Mouse (Mus musculus): ENCODE data around the gene Erp27. TPM values are rescaled to one million over a fixed set of nuclear protein-coding genes. Genes with fewer than 3 reads are reported as not detected.

Erp27 gene
- total RNA-seq, 4 experiments from 2014 or later: not detected

- DNase-seq (ENCODE audit: low spot score in 2 of 2): no peak
Observed at GRCm38 (mm10) chr6:136868921-136869320, 53.1 kb downstream of the Erp27 start.

DNA sequence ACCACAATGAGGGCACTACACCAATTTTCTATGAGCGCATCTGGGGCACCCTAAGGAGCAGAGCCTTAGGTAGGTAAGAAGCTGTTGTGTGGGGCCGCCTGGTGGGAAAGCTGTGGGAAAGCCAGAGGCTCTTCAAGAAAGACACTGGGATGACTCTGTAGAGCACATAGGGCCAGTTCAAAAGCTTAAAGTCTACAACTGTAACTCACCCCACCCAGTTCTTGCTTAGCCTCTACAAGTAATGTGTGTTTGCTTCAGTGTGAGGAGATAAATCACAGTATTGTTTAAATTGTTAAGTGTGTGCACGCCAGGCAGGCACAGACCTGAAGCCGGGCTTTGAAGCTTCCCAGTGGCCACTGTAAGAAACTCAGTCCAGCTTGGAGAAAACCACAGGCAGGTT, 55.8 kb downstream of the Erp27 start:
- DNase-seq (ENCODE audit: low spot score in 2 of 2): no peak

DNA sequence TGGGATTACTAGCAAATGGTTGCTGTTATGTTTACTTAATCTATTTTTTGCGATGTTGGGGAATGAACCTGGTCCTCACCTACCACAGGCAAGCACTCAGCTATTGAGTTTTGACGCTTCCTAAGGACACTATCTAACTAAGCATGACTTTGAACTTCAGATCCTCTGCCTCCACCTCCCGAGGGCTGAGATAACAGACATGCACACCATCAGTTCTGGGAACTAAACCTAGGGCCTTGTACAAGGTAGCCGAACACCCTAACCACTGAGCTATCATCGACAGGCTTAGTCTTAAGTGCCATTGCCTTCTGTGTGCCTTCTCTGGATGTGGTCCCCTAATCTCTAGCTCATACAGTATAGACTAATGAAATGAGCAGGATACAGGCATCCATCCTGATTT, 56.6 kb downstream of the Erp27 start:
- DNase-seq (ENCODE audit: low spot score in 2 of 2): no peak

DNA sequence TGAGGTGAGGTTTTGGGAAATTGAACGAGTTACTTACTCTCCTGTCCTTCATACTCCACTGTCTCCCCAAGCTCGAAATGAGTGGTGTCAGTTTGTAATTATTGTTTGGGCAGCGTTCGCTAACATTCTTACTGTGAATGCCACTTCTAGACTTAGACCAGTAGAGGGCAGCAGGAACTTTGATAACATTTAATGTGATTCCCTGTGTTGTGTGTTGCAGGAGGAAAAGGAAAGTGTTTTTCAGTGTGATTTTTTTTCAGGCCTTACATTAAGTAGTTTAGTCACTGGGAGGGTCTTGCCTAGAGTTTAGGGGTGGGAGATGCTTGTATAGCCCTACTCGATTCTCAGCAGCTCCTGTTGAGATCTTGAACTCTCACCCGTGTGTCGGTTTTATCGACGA, 61.0 kb downstream of the Erp27 start:
- no peak for DNase-seq (ENCODE audit: low spot score in 2 of 2)

DNA sequence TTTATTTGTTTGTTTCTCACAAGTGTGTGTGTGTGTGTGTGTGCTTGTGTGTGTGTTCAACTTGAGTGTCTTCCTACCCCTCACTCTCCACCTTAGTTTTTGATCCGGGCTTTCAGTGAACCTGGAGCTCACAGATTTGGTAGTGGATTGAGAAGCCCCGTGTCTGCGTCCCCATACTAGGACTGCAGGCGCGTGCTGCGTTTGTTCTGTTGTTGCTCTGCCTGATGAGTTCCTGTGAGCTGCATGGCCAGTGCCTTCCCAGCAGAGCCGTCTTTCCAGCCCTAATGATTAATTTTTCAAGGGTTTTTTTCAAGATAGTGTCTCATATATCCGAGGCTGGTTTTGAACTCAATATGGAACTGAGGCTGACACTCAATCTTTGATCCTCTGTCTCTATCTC, 63.6 kb downstream of the Erp27 start:
- DNase-seq (ENCODE audit: low spot score in 2 of 2): no peak

- DNase-seq (ENCODE audit: low spot score in 2 of 2): no peak
Observed at GRCm38 (mm10) chr6:136857873-136858260, 64.1 kb downstream of the Erp27 start.

Other genes with a start within 250 kb of the Erp27 start
- gene Gucy2c, start 140.4 kb downstream of the Erp27 start, total RNA-seq (2022): under 1 TPM; 0.21 to 0.52 (median 0.37) TPM
- 10 to 100 TPM in 3 of 4 experiments, 1 to 10 TPM in 1; 9.0 to 13.2 (median 12.5) TPM for gene Hist4h4, start 117.8 kb downstream of the Erp27 start, total RNA-seq (2022)
- 10 to 100 TPM; 35.3 to 52.5 (median 39.1) TPM for gene H2afj, start 113.9 kb downstream of the Erp27 start, total RNA-seq (2022)
- gene BC049715, start 94.6 kb downstream of the Erp27 start, total RNA-seq (2022): 1 to 10 TPM; 2.1 to 5.4 (median 3.7) TPM
- gene Wbp11, start 93.9 kb downstream of the Erp27 start, total RNA-seq (2022): 100 to 1,000 TPM; 110 to 121 (median 116) TPM
- gene Smco3, start 86.7 kb downstream of the Erp27 start, total RNA-seq (2022): 1 to 10 TPM; 5.2 to 8.0 (median 7.4) TPM
- gene Art4, start 64.4 kb downstream of the Erp27 start, total RNA-seq (2022): not detected
- gene Mgp, start 46.4 kb downstream of the Erp27 start, total RNA-seq (2022): 10 to 100 TPM; 34.0 to 50.1 (median 47.6) TPM
- gene Pde6h, start 1.7 kb upstream of the Erp27 start, total RNA-seq (2022): 1 to 10 TPM in 2 of 4 experiments, under 1 TPM in 2; 0.44 to 3.0 (median 1.1) TPM
- gene Arhgdib, start 19.7 kb upstream of the Erp27 start, total RNA-seq (2022): 10 to 100 TPM; 16.0 to 24.1 (median 19.6) TPM
- gene Rerg, start 248.3 kb upstream of the Erp27 start, total RNA-seq (2022): 10 to 100 TPM; 13.6 to 17.9 (median 15.1) TPM